Mouse (Mus musculus): Measurements from ENCODE around the gene Srgap2.

Gene Srgap2

GRCm38 (mm10) chr1:131463953-131464627 lies 63.1 kb downstream of the Srgap2 start:
- no peak for DNase-seq

GRCm38 (mm10) chr1:131462541-131463067 lies 64.5 kb downstream of the Srgap2 start:
- no peak for DNase-seq

GRCm38 (mm10) chr1:131460914-131461530 lies 66.1 kb downstream of the Srgap2 start:
- no peak for DNase-seq

GRCm38 (mm10) chr1:131455355-131455890 lies 71.7 kb downstream of the Srgap2 start:
- no peak for DNase-seq

GRCm38 (mm10) chr1:131454386-131454785 lies 72.8 kb downstream of the Srgap2 start:
- no peak for DNase-seq

- DNase-seq: no peak
Observed at GRCm38 (mm10) chr1:131453335-131453734, 73.8 kb downstream of the Srgap2 start.

- DNase-seq: no peak
Observed at GRCm38 (mm10) chr1:131448373-131448772, 78.8 kb downstream of the Srgap2 start.

GRCm38 (mm10) chr1:131447333-131447732 lies 79.8 kb downstream of the Srgap2 start:
- DNase-seq: no peak

- no peak for DNase-seq
Observed at GRCm38 (mm10) chr1:131446577-131446976, 80.6 kb downstream of the Srgap2 start.

- no peak for DNase-seq
Observed at GRCm38 (mm10) chr1:131438556-131438955, 88.6 kb downstream of the Srgap2 start.

GRCm38 (mm10) chr1:131437975-131438374 lies 89.2 kb downstream of the Srgap2 start:
- DNase-seq: no peak

GRCm38 (mm10) chr1:131436609-131437008 lies 90.5 kb downstream of the Srgap2 start:
- no peak for DNase-seq

- no peak for DNase-seq
Observed at GRCm38 (mm10) chr1:131431456-131432246, 95.5 kb downstream of the Srgap2 start.

- DNase-seq: no peak
Observed at GRCm38 (mm10) chr1:131427140-131427821, 99.9 kb downstream of the Srgap2 start.

- DNase-seq: no peak
Observed at GRCm38 (mm10) chr1:131423061-131423460, 104.1 kb downstream of the Srgap2 start.

- DNase-seq: no peak
Observed at GRCm38 (mm10) chr1:131421113-131421512, 106.0 kb downstream of the Srgap2 start.

GRCm38 (mm10) chr1:131420660-131421059 lies 106.5 kb downstream of the Srgap2 start:
- DNase-seq: no peak

GRCm38 (mm10) chr1:131419307-131419706 lies 107.8 kb downstream of the Srgap2 start:
- peak; percentile 50 for DNase-seq

- peak; percentile 36 for DNase-seq
Observed at GRCm38 (mm10) chr1:131417821-131418660, 109.1 kb downstream of the Srgap2 start.

GRCm38 (mm10) chr1:131417059-131417750 lies 109.9 kb downstream of the Srgap2 start:
- no peak for DNase-seq

- no peak for DNase-seq
Observed at GRCm38 (mm10) chr1:131403567-131403966, 123.6 kb downstream of the Srgap2 start.
